Mouse (Mus musculus) CD4-positive helper T cell, adult 2 months (primary cell): ENCODE data around the gene Rhox12.
A peak's percentile ranks its signal among the peaks of the same experiment; 100 is the strongest.

Source experiments
- DNase-seq: peaks from one replicate; pipeline ENCODE4 v3.0.0-alpha.2; 2012; ENCODE audit warnings: low read depth, missing footprints, low spot score

Gene Rhox12

GRCm38 (mm10) chrX:38110807-38111206 lies at the start of gene Rhox12:
TSS of gene Rhox12 (minus strand) at chrX:38110907.
- DNase-seq, result no peak

- no peak for DNase-seq
These were observed 48.4 kb upstream of the Rhox12 start for GRCm38 (mm10) chrX:38159097-38159496.

- no peak for DNase-seq
These were observed 10.8 kb upstream of the Rhox12 start for GRCm38 (mm10) chrX:38121478-38121877.

- no peak for DNase-seq
These were observed 10.3 kb upstream of the Rhox12 start, which contains the start of gene Rhox13 for GRCm38 (mm10) chrX:38120982-38121381. TSS of gene Rhox13 (plus strand) at chrX:38121219.

- DNase-seq, result no peak
These were observed 25.7 kb downstream of the Rhox12 start, which contains the start of gene Rhox11 for GRCm38 (mm10) chrX:38085041-38085440. TSS of gene Rhox11 (minus strand) at chrX:38085141.

- DNase-seq, result peak; percentile 5
These were observed 26.5 kb downstream of the Rhox12 start for GRCm38 (mm10) chrX:38084226-38084625.

GRCm38 (mm10) chrX:38066175-38066574 lies 44.5 kb downstream of the Rhox12 start, which contains the start of gene Rhox10:
TSS of gene Rhox10 (plus strand) at chrX:38066475.
- DNase-seq, result no peak

GRCm38 (mm10) chrX:38061544-38061943 lies 49.2 kb downstream of the Rhox12 start:
- DNase-seq, result no peak
